Mouse (Mus musculus) ES-Bruce4 (cell line): Measurements from ENCODE around the gene Olfr1477.

Experiments
- CTCF ChIP-seq: IDR thresholded peaks from one replicate; pipeline ENCODE4 v1.8.1; 2011; ENCODE audit warnings: low read depth, low read length
- EP300 ChIP-seq: IDR thresholded peaks from 2 replicates; pipeline ENCODE4 v1.6.1; 2011; ENCODE audit warnings: low read depth, low read length; ENCODE audit not compliant: insufficient read depth
- POLR2A ChIP-seq: IDR thresholded peaks from one replicate; pipeline ENCODE4 v1.8.1; 2011; ENCODE audit warnings: low read length; ENCODE audit not compliant: insufficient read depth

DNA sequence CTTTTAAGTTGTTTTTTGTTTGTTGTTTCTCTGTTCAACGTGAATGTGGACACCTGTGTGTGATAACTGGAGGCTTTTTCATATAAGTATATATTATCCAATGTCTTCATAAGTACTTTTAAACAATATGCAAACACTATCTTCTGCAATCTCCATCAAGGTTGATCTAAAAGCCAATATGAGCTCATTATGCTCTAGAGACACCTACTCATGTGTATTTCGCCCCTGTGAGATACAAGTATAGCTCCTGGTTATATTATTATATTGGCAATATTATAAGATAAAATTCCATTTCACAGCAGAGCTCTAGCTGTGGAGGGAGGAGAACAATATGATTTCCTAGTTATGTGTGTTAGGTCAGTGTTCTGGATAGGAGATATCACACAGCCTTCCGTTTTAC is at the start of gene Olfr1477:
- TF ChIP-seq POLR2A (no peak), CTCF (no peak), EP300 (no peak)
